Mouse (Mus musculus) bone marrow macrophage, adult 2 months (primary cell): Measurements from ENCODE around the gene Olfr983. TPM values are rescaled to one million over a fixed set of nuclear protein-coding genes. Genes with fewer than 3 reads are reported as not detected.

Source experiments
- H3K27ac ChIP-seq: 2 replicates; pipeline ENCODE4 v1.5.1; 2012; ENCODE audit warnings: low read depth, low read length; ENCODE audit not compliant: insufficient read depth
- H3K4me1 ChIP-seq: 2 replicates; pipeline ENCODE4 v1.6.1; 2012; ENCODE audit warnings: low read length; ENCODE audit not compliant: control insufficient read depth, insufficient read depth
- H3K4me3 ChIP-seq: 2 replicates; pipeline ENCODE4 v1.5.1; 2012; ENCODE audit warnings: mild to moderate bottlenecking, low read length, moderate library complexity; ENCODE audit not compliant: insufficient read depth
- CTCF ChIP-seq: IDR thresholded peaks from 2 replicates; pipeline ENCODE4 v1.5.1; 2012; ENCODE audit warnings: low read depth, mild to moderate bottlenecking, low read length, moderate library complexity
- POLR2A ChIP-seq: IDR thresholded peaks from 2 replicates; pipeline ENCODE4 v1.6.1; 2012; ENCODE audit warnings: mild to moderate bottlenecking, low read depth, low read length, borderline replicate concordance
- polyA plus RNA-seq: library from polyadenylated mRNA; stranded (reverse); fragments of >200 nt; gene quantifications from 2 replicates; pipeline ENCODE4 v1.2.4, GENCODE M21; 2012; ENCODE audit not compliant: missing spikeins, insufficient read depth, insufficient read length

The Olfr983 gene
- polyA plus RNA-seq, 1 experiment, result not detected

- TF ChIP-seq POLR2A (no peak), CTCF (no peak)
- Histone ChIP-seq H3K4me1 (no peaks in the 10 kb centered on the region), H3K4me3 (no peak overlapping the region), H3K27ac (no peak overlapping the region)
These were observed 43.3 kb downstream of the Olfr983 start for GRCm38 (mm10) chr9:40050138-40050537.

Other genes starting within 250 kb of the Olfr983 start
- gene Olfr972, start 227.2 kb downstream of the Olfr983 start, polyA plus RNA-seq, result not detected in 2 replicates
- not detected in 2 replicates for gene Olfr229, start 186.3 kb downstream of the Olfr983 start, polyA plus RNA-seq
- not detected in 2 replicates for gene Olfr974, start 156.1 kb downstream of the Olfr983 start, polyA plus RNA-seq
- not detected in 2 replicates for gene Olfr975, start 141.5 kb downstream of the Olfr983 start, polyA plus RNA-seq
- gene Olfr976, start 132.5 kb downstream of the Olfr983 start, polyA plus RNA-seq, result not detected in 2 replicates
- gene Olfr978, start 101.5 kb downstream of the Olfr983 start, polyA plus RNA-seq, result not detected in 2 replicates
- not detected in 2 replicates for gene Olfr979, start 90.1 kb downstream of the Olfr983 start, polyA plus RNA-seq
- gene Olfr980, start 84.0 kb downstream of the Olfr983 start, polyA plus RNA-seq, result not detected in 2 replicates
- gene Olfr981, start 72.1 kb downstream of the Olfr983 start, polyA plus RNA-seq, result 0.11 TPM in 1 of 2 replicates, not detected in the other
- gene Olfr982, start 19.8 kb downstream of the Olfr983 start, polyA plus RNA-seq, result not detected in 2 replicates
- 0.16 TPM in 1 of 2 replicates, not detected in the other for gene Olfr984, start 20.6 kb upstream of the Olfr983 start, polyA plus RNA-seq
- not detected in 2 replicates for gene Olfr985, start 36.6 kb upstream of the Olfr983 start, polyA plus RNA-seq
- gene Tmem225, start 54.5 kb upstream of the Olfr983 start, polyA plus RNA-seq, result not detected in 2 replicates
- not detected in 2 replicates for gene Olfr986, start 87.3 kb upstream of the Olfr983 start, polyA plus RNA-seq
- 2.1 and 3.1 TPM in 2 replicates for gene Zfp202, start 98.7 kb upstream of the Olfr983 start, polyA plus RNA-seq
- gene Scn3b, start 175.6 kb upstream of the Olfr983 start, polyA plus RNA-seq, result 0.52 and 1.1 TPM in 2 replicates